Mouse (Mus musculus): ENCODE data around the gene Ndufs8. TPM values are rescaled to one million over a fixed set of nuclear protein-coding genes. Genes with fewer than 3 reads are reported as not detected.

The Ndufs8 gene
- polyA plus RNA-seq, 1 experiment from 2014 or later, result 297 TPM

DNA sequence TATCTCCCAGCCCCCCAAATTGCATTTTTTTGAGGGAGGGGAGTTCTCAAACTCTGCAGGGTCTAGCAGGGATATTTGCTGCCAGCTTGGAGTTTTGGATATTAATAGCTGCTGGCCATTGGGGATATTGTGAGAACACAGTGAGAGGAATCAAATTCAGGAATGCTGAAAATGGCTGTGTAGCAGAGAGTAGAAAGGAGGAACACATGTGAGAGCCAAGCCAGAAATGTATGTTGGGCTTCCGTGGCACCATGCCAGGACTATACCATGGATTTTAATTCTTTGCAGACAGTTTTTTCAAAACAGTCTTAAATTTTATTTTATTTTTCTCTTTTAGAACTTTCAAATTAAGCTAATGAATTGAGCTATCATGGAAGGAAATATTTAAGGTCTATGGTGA, 44.3 kb downstream of the Ndufs8 start:
- DNase-seq (ENCODE audit: low spot score) (peak; percentile 87), ATAC-seq (ENCODE audit: low read depth) (peak; percentile 70; the same call in 1 of the 2 replicates)
- peaks cover 21% of the 10 kb centered on the region for H3K36me3 ChIP-seq (ENCODE audit: control insufficient read depth, insufficient read depth, low read length)
- H3K9me3 ChIP-seq (ENCODE audit: control insufficient read depth, low read length), result 0 out of 2 replicates have a peak, but pooled peaks cover 3% of the 10 kb centered on the region
- H3K4me1 ChIP-seq (ENCODE audit: control insufficient read depth, insufficient read depth, low read length), result peaks cover 27% of the 10 kb centered on the region
- WGBS, result 46% methylated on average over 1 of the region's 1 CpGs
- H3K4me3 ChIP-seq (ENCODE audit: low read depth, low read length), result no peak overlapping the region
- no peak overlapping the region for H3K9ac ChIP-seq (ENCODE audit: low read depth, low read length)
- H3K4me2 ChIP-seq (ENCODE audit: low read depth, low read length), result no peak overlapping the region
- H3K27ac ChIP-seq (replicated peaks; ENCODE audit: low read depth, low read length), result peak overlapping the region; percentile 63; the same call in 1 of the 2 replicates
- H3K27me3 ChIP-seq (replicated peaks; ENCODE audit: control insufficient read depth, insufficient read depth, low read length), result no peaks in the 10 kb centered on the region

- Histone ChIP-seq H3K9ac (ENCODE audit: low read depth, low read length) (no peak overlapping the region), H3K9me3 (ENCODE audit: control insufficient read depth, low read length) (0 out of 2 replicates have a peak, but pooled peaks cover 3% of the 10 kb centered on the region), H3K4me1 (ENCODE audit: control insufficient read depth, insufficient read depth, low read length) (peaks cover 14% of the 10 kb centered on the region), H3K4me2 (ENCODE audit: low read depth, low read length) (no peak overlapping the region), H3K4me3 (ENCODE audit: low read depth, low read length) (no peak overlapping the region), H3K36me3 (ENCODE audit: control insufficient read depth, insufficient read depth, low read length) (peaks cover 21% of the 10 kb centered on the region), H3K27ac (replicated peaks; ENCODE audit: low read depth, low read length) (no peak overlapping the region), H3K27me3 (replicated peaks; ENCODE audit: control insufficient read depth, insufficient read depth, low read length) (no peaks in the 10 kb centered on the region)
- DNase-seq (ENCODE audit: low spot score) (no peak), ATAC-seq (ENCODE audit: low read depth) (no peak)
- 88% methylated on average over 2 of the region's 2 CpGs for WGBS
These were observed 47.6 kb downstream of the Ndufs8 start for GRCm38 (mm10) chr19:3864960-3865359.

- H3K4me3 ChIP-seq (ENCODE audit: low read depth, low read length), result no peak overlapping the region
- H3K9me3 ChIP-seq (ENCODE audit: control insufficient read depth, low read length), result 0 out of 2 replicates have a peak, but pooled peaks cover 3% of the 10 kb centered on the region
- ATAC-seq (ENCODE audit: low read depth) (no peak), DNase-seq (ENCODE audit: low spot score) (no peak)
- no peaks in the 10 kb centered on the region for H3K27me3 ChIP-seq (replicated peaks; ENCODE audit: control insufficient read depth, insufficient read depth, low read length)
- no peaks in the 10 kb centered on the region for H3K4me1 ChIP-seq (ENCODE audit: control insufficient read depth, insufficient read depth, low read length)
- no peak overlapping the region for H3K9ac ChIP-seq (ENCODE audit: low read depth, low read length)
- no peak overlapping the region for H3K4me2 ChIP-seq (ENCODE audit: low read depth, low read length)
- H3K27ac ChIP-seq (replicated peaks; ENCODE audit: low read depth, low read length), result no peak overlapping the region
- peaks cover 21% of the 10 kb centered on the region for H3K36me3 ChIP-seq (ENCODE audit: control insufficient read depth, insufficient read depth, low read length)
- 75% methylated on average over 2 of the region's 2 CpGs for WGBS
These were observed 49.9 kb downstream of the Ndufs8 start for GRCm38 (mm10) chr19:3862713-3863112.

Other genes with a start within 250 kb of the Ndufs8 start
- 10.1 and 10.6 TPM in 2 replicates for gene Lrp5, start 226.2 kb downstream of the Ndufs8 start, polyA plus RNA-seq (2014; fragmentation: Nextera tagmentation; extraction: Ambion mirVana)
- 59.2 and 61.4 TPM in 2 replicates for gene 1810055G02Rik, start 204.5 kb downstream of the Ndufs8 start, polyA plus RNA-seq (2014; fragmentation: Nextera tagmentation; extraction: Ambion mirVana)
- 25.6 and 26.3 TPM in 2 replicates for gene Kmt5b, start 145.4 kb downstream of the Ndufs8 start, polyA plus RNA-seq (2014; fragmentation: Nextera tagmentation; extraction: Ambion mirVana)
- gene Chka, start 61.0 kb downstream of the Ndufs8 start, polyA plus RNA-seq (2014; fragmentation: Nextera tagmentation; extraction: Ambion mirVana), result 31.3 and 32.9 TPM in 2 replicates
- 33.6 and 36.5 TPM in 2 replicates for gene Tcirg1, start 5.6 kb downstream of the Ndufs8 start, polyA plus RNA-seq (2014; fragmentation: Nextera tagmentation; extraction: Ambion mirVana)
- gene Aldh3b1, start 17.0 kb upstream of the Ndufs8 start, polyA plus RNA-seq (2014; fragmentation: Nextera tagmentation; extraction: Ambion mirVana), result 4.6 and 4.8 TPM in 2 replicates
- gene Unc93b1, start 22.4 kb upstream of the Ndufs8 start, polyA plus RNA-seq (2014; fragmentation: Nextera tagmentation; extraction: Ambion mirVana), result 21.3 and 24.5 TPM in 2 replicates
- gene Aldh3b3, start 45.9 kb upstream of the Ndufs8 start, polyA plus RNA-seq (2014; fragmentation: Nextera tagmentation; extraction: Ambion mirVana), result 0.18 and 0.24 TPM in 2 replicates
- gene Aldh3b2, start 59.6 kb upstream of the Ndufs8 start, polyA plus RNA-seq (2014; fragmentation: Nextera tagmentation; extraction: Ambion mirVana), result 9.2 and 11.8 TPM in 2 replicates
- 8.2 and 8.5 TPM in 2 replicates for gene Acy3, start 73.8 kb upstream of the Ndufs8 start, polyA plus RNA-seq (2014; fragmentation: Nextera tagmentation; extraction: Ambion mirVana)
- gene Tbx10, start 80.0 kb upstream of the Ndufs8 start, polyA plus RNA-seq (2014; fragmentation: Nextera tagmentation; extraction: Ambion mirVana), result 0.10 TPM in 1 of 2 replicates, not detected in the other
- gene Nudt8, start 87.8 kb upstream of the Ndufs8 start, polyA plus RNA-seq (2014; fragmentation: Nextera tagmentation; extraction: Ambion mirVana), result 25.8 and 29.5 TPM in 2 replicates
- 1.4 and 1.6 TPM in 2 replicates for gene Gm49405, start 87.9 kb upstream of the Ndufs8 start, polyA plus RNA-seq (2014; fragmentation: Nextera tagmentation; extraction: Ambion mirVana)
- 2.5 and 3.4 TPM in 2 replicates for gene Doc2g, start 90.5 kb upstream of the Ndufs8 start, polyA plus RNA-seq (2014; fragmentation: Nextera tagmentation; extraction: Ambion mirVana)
- 188 and 199 TPM in 2 replicates for gene Ndufv1, start 100.0 kb upstream of the Ndufs8 start, polyA plus RNA-seq (2014; fragmentation: Nextera tagmentation; extraction: Ambion mirVana)
- 483 and 496 TPM in 2 replicates for gene Gstp1, start 125.2 kb upstream of the Ndufs8 start, polyA plus RNA-seq (2014; fragmentation: Nextera tagmentation; extraction: Ambion mirVana)
- 1.2 and 4.5 TPM in 2 replicates for gene Gstp2, start 133.2 kb upstream of the Ndufs8 start, polyA plus RNA-seq (2014; fragmentation: Nextera tagmentation; extraction: Ambion mirVana)
- 0.35 TPM in 1 of 2 replicates, not detected in the other for gene Gstp3, start 146.8 kb upstream of the Ndufs8 start, polyA plus RNA-seq (2014; fragmentation: Nextera tagmentation; extraction: Ambion mirVana)
- not detected in 2 replicates for gene Cabp2, start 168.8 kb upstream of the Ndufs8 start, polyA plus RNA-seq (2014; fragmentation: Nextera tagmentation; extraction: Ambion mirVana)
- 66.1 and 68.6 TPM in 2 replicates for gene Cdk2ap2, start 184.4 kb upstream of the Ndufs8 start, polyA plus RNA-seq (2014; fragmentation: Nextera tagmentation; extraction: Ambion mirVana)
- gene Pitpnm1, start 187.2 kb upstream of the Ndufs8 start, polyA plus RNA-seq (2014; fragmentation: Nextera tagmentation; extraction: Ambion mirVana), result 5.6 and 6.6 TPM in 2 replicates
- 81.9 and 88.6 TPM in 2 replicates for gene Aip, start 213.1 kb upstream of the Ndufs8 start, polyA plus RNA-seq (2014; fragmentation: Nextera tagmentation; extraction: Ambion mirVana)
- 0.08 TPM in 1 of 2 replicates, not detected in the other for gene Gpr152, start 227.0 kb upstream of the Ndufs8 start, polyA plus RNA-seq (2014; fragmentation: Nextera tagmentation; extraction: Ambion mirVana)
- gene Cabp4, start 231.3 kb upstream of the Ndufs8 start, polyA plus RNA-seq (2014; fragmentation: Nextera tagmentation; extraction: Ambion mirVana), result 0.12 TPM in 1 of 2 replicates, not detected in the other
- 139 and 162 TPM in 2 replicates for gene Coro1b, start 235.8 kb upstream of the Ndufs8 start, polyA plus RNA-seq (2014; fragmentation: Nextera tagmentation; extraction: Ambion mirVana)
- gene Ptprcap, start 240.8 kb upstream of the Ndufs8 start, polyA plus RNA-seq (2014; fragmentation: Nextera tagmentation; extraction: Ambion mirVana), result 5.1 and 6.7 TPM in 2 replicates

Measured in embryonic facial prominence, embryonic 14.5 days (tissue).